Mouse (Mus musculus): ENCODE measurements at regions not wholly inside any gene's neighbourhood (a gene's known extent, or its start where the extent isn't known, plus 50 kb on each side); places are given as distances from the start of the nearest gene placed in this dataset.

- H3K4me3 ChIP-seq (ENCODE audit: low read depth, low read length): no peak overlapping the region
- no peak for ATAC-seq
- no peak overlapping the region for H3K27ac ChIP-seq (ENCODE audit: low read depth)
- no peaks in the 10 kb centered on the region for H3K9me3 ChIP-seq (ENCODE audit: low read length)
- no peaks in the 10 kb centered on the region for H3K4me1 ChIP-seq (ENCODE audit: insufficient read depth)
- 72% methylated on average over 2 of the region's 2 CpGs for WGBS (ENCODE audit: insufficient replicate concordance)
- no peaks in the 10 kb centered on the region for H3K36me3 ChIP-seq (replicated peaks; ENCODE audit: insufficient read depth, low read length)
- no peak for DNase-seq
- no peak overlapping the region for H3K9ac ChIP-seq (replicated peaks)
- H3K27me3 ChIP-seq (ENCODE audit: insufficient read depth, low read length): no peaks in the 10 kb centered on the region
- no peak overlapping the region for H3K4me2 ChIP-seq (ENCODE audit: low read depth, low read length)
- TF ChIP-seq EP300 (IDR thresholded peaks at IDR 0.05; ENCODE audit: low read depth): no peak
- TF ChIP-seq CTCF (IDR thresholded peaks at IDR 0.05; ENCODE audit: low read depth): no peak
These were observed 56.0 kb upstream of the Tfap2a start for GRCm38 (mm10) chr13:40794190-40794589.

DNA sequence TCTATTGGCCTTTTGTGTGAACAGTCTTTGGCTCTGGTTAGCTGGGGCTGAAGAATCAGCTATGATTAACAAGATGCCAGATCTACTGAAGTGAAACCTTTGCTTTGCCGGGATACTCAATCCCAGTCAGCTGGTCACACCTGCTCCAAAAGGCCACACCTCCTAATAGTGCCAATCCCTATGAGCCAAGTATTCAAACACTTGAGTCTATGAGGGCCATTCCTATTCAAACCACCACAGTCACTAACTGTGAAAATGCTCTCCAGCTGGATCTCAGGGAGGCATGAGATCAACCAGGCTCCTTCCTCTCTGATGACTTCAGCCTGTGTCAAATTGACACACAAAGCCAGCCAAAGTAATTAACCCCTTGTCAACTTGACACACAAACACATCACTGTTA is 54.8 kb upstream of the Tfap2a start:
- no peak overlapping the region for H3K27ac ChIP-seq (ENCODE audit: low read depth)
- H3K4me3 ChIP-seq (ENCODE audit: low read depth, low read length): no peak overlapping the region
- no peak overlapping the region for H3K9ac ChIP-seq (replicated peaks)
- ATAC-seq: no peak
- H3K27me3 ChIP-seq (ENCODE audit: insufficient read depth, low read length): no peaks in the 10 kb centered on the region
- WGBS (ENCODE audit: insufficient replicate concordance): 75% methylated on average over 1 of the region's 1 CpGs
- H3K36me3 ChIP-seq (replicated peaks; ENCODE audit: insufficient read depth, low read length): no peaks in the 10 kb centered on the region
- H3K4me2 ChIP-seq (ENCODE audit: low read depth, low read length): no peak overlapping the region
- H3K4me1 ChIP-seq (ENCODE audit: insufficient read depth): no peaks in the 10 kb centered on the region
- no peaks in the 10 kb centered on the region for H3K9me3 ChIP-seq (ENCODE audit: low read length)
- TF ChIP-seq EP300 (IDR thresholded peaks at IDR 0.05; ENCODE audit: low read depth) (no peak), CTCF (IDR thresholded peaks at IDR 0.05; ENCODE audit: low read depth) (no peak)
- no peak for DNase-seq

DNA sequence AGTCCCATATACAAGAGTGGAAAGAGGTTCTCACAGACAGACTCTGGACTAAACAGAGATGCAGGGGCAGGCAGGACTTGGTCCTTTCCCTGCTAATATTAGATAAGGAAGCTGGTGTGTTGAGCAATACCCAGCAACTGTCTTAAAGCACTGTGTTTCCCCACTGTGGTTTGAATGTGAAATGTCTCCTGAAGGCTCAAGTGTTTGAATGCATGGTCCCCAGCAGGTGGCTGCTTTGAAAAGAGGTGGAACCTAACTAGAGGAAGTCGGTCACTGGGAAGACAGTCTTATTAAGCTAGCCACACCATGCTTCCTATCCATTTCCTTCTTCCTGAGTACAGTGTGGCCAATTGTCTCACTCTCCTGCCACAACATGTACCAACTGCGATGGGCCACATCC is 50.0 kb upstream of the Tfap2a start:
- ATAC-seq: 0 out of 2 replicates have a peak, but pooled peaks have one; percentile 3
- no peak overlapping the region for H3K4me2 ChIP-seq (ENCODE audit: low read depth, low read length)
- no peak overlapping the region for H3K9ac ChIP-seq (replicated peaks)
- 34% methylated on average over 2 of the region's 2 CpGs for WGBS (ENCODE audit: insufficient replicate concordance)
- peak; percentile 12; the same call in 1 of the 2 replicates for TF ChIP-seq CTCF (IDR thresholded peaks at IDR 0.05; ENCODE audit: low read depth)
- TF ChIP-seq EP300 (IDR thresholded peaks at IDR 0.05; ENCODE audit: low read depth): no peak
- H3K4me3 ChIP-seq (ENCODE audit: low read depth, low read length): no peak overlapping the region
- H3K36me3 ChIP-seq (replicated peaks; ENCODE audit: insufficient read depth, low read length): no peaks in the 10 kb centered on the region
- no peaks in the 10 kb centered on the region for H3K9me3 ChIP-seq (ENCODE audit: low read length)
- no peaks in the 10 kb centered on the region for H3K27me3 ChIP-seq (ENCODE audit: insufficient read depth, low read length)
- H3K4me1 ChIP-seq (ENCODE audit: insufficient read depth): no peaks in the 10 kb centered on the region
- H3K27ac ChIP-seq (ENCODE audit: low read depth): no peak overlapping the region
- DNase-seq: no peak

Data from liver, postnatal 0 days (tissue).